Mouse (Mus musculus): ENCODE results near the gene Fndc5. TPM values are rescaled to one million over a fixed set of nuclear protein-coding genes. Genes with fewer than 3 reads are reported as not detected.

The Fndc5 gene
- polyA plus RNA-seq, 1 experiment from 2014 or later, result 0.93 TPM

Other genes starting within 250 kb of the Fndc5 start
- gene Azin2, start 174.6 kb upstream of the Fndc5 start, polyA plus RNA-seq (2015; fragmentation: Nextera tagmentation; extraction: Ambion mirVana), result 11.3 and 13.5 TPM in 2 replicates
- 155 and 166 TPM in 2 replicates for gene Ak2, start 145.0 kb upstream of the Fndc5 start, polyA plus RNA-seq (2015; fragmentation: Nextera tagmentation; extraction: Ambion mirVana)
- 12.9 and 15.2 TPM in 2 replicates for gene Rnf19b, start 78.7 kb upstream of the Fndc5 start, polyA plus RNA-seq (2015; fragmentation: Nextera tagmentation; extraction: Ambion mirVana)
- not detected in 2 replicates for gene Tmem54, start 31.5 kb upstream of the Fndc5 start, polyA plus RNA-seq (2015; fragmentation: Nextera tagmentation; extraction: Ambion mirVana)
- 19.6 and 20.4 TPM in 2 replicates for gene Hpca, start 15.0 kb upstream of the Fndc5 start, polyA plus RNA-seq (2015; fragmentation: Nextera tagmentation; extraction: Ambion mirVana)
- gene S100pbp, start 52.7 kb downstream of the Fndc5 start, polyA plus RNA-seq (2015; fragmentation: Nextera tagmentation; extraction: Ambion mirVana), result 15.6 and 19.1 TPM in 2 replicates
- 100 and 106 TPM in 2 replicates for gene Yars, start 52.8 kb downstream of the Fndc5 start, polyA plus RNA-seq (2015; fragmentation: Nextera tagmentation; extraction: Ambion mirVana)
- 3.7 and 3.8 TPM in 2 replicates for gene C77080, start 124.4 kb downstream of the Fndc5 start, polyA plus RNA-seq (2015; fragmentation: Nextera tagmentation; extraction: Ambion mirVana)
- 0.18 and 0.19 TPM in 2 replicates for gene Sync, start 150.6 kb downstream of the Fndc5 start, polyA plus RNA-seq (2015; fragmentation: Nextera tagmentation; extraction: Ambion mirVana)
- gene Rbbp4, start 198.4 kb downstream of the Fndc5 start, polyA plus RNA-seq (2015; fragmentation: Nextera tagmentation; extraction: Ambion mirVana), result 534 and 564 TPM in 2 replicates
- gene Zbtb8os, start 198.7 kb downstream of the Fndc5 start, polyA plus RNA-seq (2015; fragmentation: Nextera tagmentation; extraction: Ambion mirVana), result 33.8 and 36.2 TPM in 2 replicates
- 12.9 and 13.6 TPM in 2 replicates for gene Zbtb8a, start 241.1 kb downstream of the Fndc5 start, polyA plus RNA-seq (2015; fragmentation: Nextera tagmentation; extraction: Ambion mirVana)

All from forebrain, embryonic 13.5 days (tissue).